Mouse (Mus musculus) right cerebral cortex, postnatal 4 days (tissue): ENCODE measurements around the gene Galnt17.

ENCODE experiments used
- DNase-seq: peaks from one replicate; pipeline ENCODE4 v3.0.0-alpha.2; 2022

Galnt17 gene

GRCm38 (mm10) chr5:131117391-131118040 is 190.8 kb downstream of the Galnt17 start:
- no peak for DNase-seq

GRCm38 (mm10) chr5:131113850-131114470 is 194.3 kb downstream of the Galnt17 start:
- DNase-seq: no peak

GRCm38 (mm10) chr5:131107188-131107587 is 201.1 kb downstream of the Galnt17 start:
- DNase-seq: no peak

- no peak for DNase-seq
Observed at GRCm38 (mm10) chr5:131096824-131097223, 211.5 kb downstream of the Galnt17 start.

GRCm38 (mm10) chr5:131095635-131096034 is 212.7 kb downstream of the Galnt17 start:
- DNase-seq: no peak

GRCm38 (mm10) chr5:131094771-131095170 is 213.5 kb downstream of the Galnt17 start:
- no peak for DNase-seq

- DNase-seq: no peak
Observed at GRCm38 (mm10) chr5:131094138-131094537, 214.2 kb downstream of the Galnt17 start.

GRCm38 (mm10) chr5:131089876-131090275 is 218.4 kb downstream of the Galnt17 start:
- no peak for DNase-seq

GRCm38 (mm10) chr5:131088866-131089265 is 219.4 kb downstream of the Galnt17 start:
- DNase-seq: no peak

GRCm38 (mm10) chr5:131083072-131083657 is 225.1 kb downstream of the Galnt17 start:
- no peak for DNase-seq

GRCm38 (mm10) chr5:131077682-131078081 is 230.6 kb downstream of the Galnt17 start:
- DNase-seq: no peak

- no peak for DNase-seq
Observed at GRCm38 (mm10) chr5:131075795-131076194, 232.5 kb downstream of the Galnt17 start.

- DNase-seq: no peak
Observed at GRCm38 (mm10) chr5:131074295-131074694, 234.0 kb downstream of the Galnt17 start.

- no peak for DNase-seq
Observed at GRCm38 (mm10) chr5:131065174-131065573, 243.1 kb downstream of the Galnt17 start.

- DNase-seq: no peak
Observed at GRCm38 (mm10) chr5:131048505-131048904, 259.8 kb downstream of the Galnt17 start.

- DNase-seq: no peak
Observed at GRCm38 (mm10) chr5:131043130-131043529, 265.2 kb downstream of the Galnt17 start.

GRCm38 (mm10) chr5:131040441-131040840 is 267.9 kb downstream of the Galnt17 start:
- no peak for DNase-seq

- no peak for DNase-seq
Observed at GRCm38 (mm10) chr5:131039611-131040313, 268.5 kb downstream of the Galnt17 start.

- no peak for DNase-seq
Observed at GRCm38 (mm10) chr5:131024506-131024905, 283.8 kb downstream of the Galnt17 start.

- DNase-seq: no peak
Observed at GRCm38 (mm10) chr5:131022396-131022993, 285.8 kb downstream of the Galnt17 start.

- DNase-seq: no peak
Observed at GRCm38 (mm10) chr5:131020936-131021335, 287.4 kb downstream of the Galnt17 start.

GRCm38 (mm10) chr5:131019346-131019965 is 288.8 kb downstream of the Galnt17 start:
- DNase-seq: no peak

GRCm38 (mm10) chr5:131016066-131016465 is 292.2 kb downstream of the Galnt17 start:
- no peak for DNase-seq
